Mouse (Mus musculus) midbrain, embryonic 11.5 days (tissue): Measurements from ENCODE around the gene Als2. TPM values are rescaled to one million over a fixed set of nuclear protein-coding genes. Genes with fewer than 3 reads are reported as not detected.

Source experiments
- ATAC-seq: fragments of 200-750 bp; cut with Nextera tagmentation; 2 replicates; pipeline ENCODE4 v1.8.0; 2017; ENCODE audit warnings: moderate TSS enrichment, moderate library complexity; ENCODE audit not compliant: low FRiP score
- DNase-seq: peaks from one replicate; pipeline ENCODE4 v3.0.0; 2015; ENCODE audit warnings: low spot score; ENCODE audit errors: missing footprints
- H3K27ac ChIP-seq: fragments of 300-500 bp; sonication (generic); 2 replicates; pipeline ENCODE4 v1.5.1; 2014; ENCODE audit warnings: low read depth, low read length
- H3K27me3 ChIP-seq: fragments of 300-500 bp; sonication (generic); 2 replicates; pipeline ENCODE4 v1.6.1; 2014; ENCODE audit warnings: mild to moderate bottlenecking, low read length, moderate library complexity, mixed read lengths; ENCODE audit not compliant: control insufficient read depth, insufficient read depth
- H3K36me3 ChIP-seq: fragments of 300-500 bp; sonication (generic); 2 replicates; pipeline ENCODE4 v1.6.1; 2014; ENCODE audit warnings: mild to moderate bottlenecking, low read length, moderate library complexity, mixed read lengths; ENCODE audit not compliant: control insufficient read depth, insufficient read depth
- H3K4me1 ChIP-seq: fragments of 300-500 bp; sonication (generic); 2 replicates; pipeline ENCODE4 v1.6.1; 2014; ENCODE audit warnings: low read length; ENCODE audit not compliant: control insufficient read depth, insufficient read depth
- H3K4me2 ChIP-seq: fragments of 300-500 bp; sonication (generic); 2 replicates; pipeline ENCODE4 v1.6.1; 2014; ENCODE audit warnings: mild to moderate bottlenecking, moderate library complexity
- H3K4me3 ChIP-seq: fragments of 300-500 bp; sonication (generic); 2 replicates; pipeline ENCODE4 v1.5.1; 2014; ENCODE audit warnings: low read depth, low read length
- H3K9ac ChIP-seq: fragments of 300-500 bp; sonication (generic); 2 replicates; pipeline ENCODE4 v1.6.1; 2014; ENCODE audit warnings: low read length
- H3K9me3 ChIP-seq: fragments of 300-500 bp; sonication (generic); 2 replicates; pipeline ENCODE4 v1.6.1; 2016; ENCODE audit warnings: low read length; ENCODE audit not compliant: control insufficient read depth
- WGBS: fragments of 180-500 bp; shearing (Covaris S2); extraction: QIAGEN DNeasy Blood & Tissue Kit; methylation state at CpG from one replicate; pipeline ENCODE4 v1.1.7; 2014; 5-methylcytosine and 5-hydroxymethylcytosine counted together
- polyA plus RNA-seq: library from polyadenylated mRNA; unstranded; fragments of >200 nt; fragmentation: Nextera tagmentation; extraction: Ambion mirVana; gene quantifications from 2 replicates; pipeline ENCODE4 v1.2.1, GENCODE M21; 2014

Als2 gene
- polyA plus RNA-seq, result 16.2 and 17.1 TPM in 2 replicates

DNA sequence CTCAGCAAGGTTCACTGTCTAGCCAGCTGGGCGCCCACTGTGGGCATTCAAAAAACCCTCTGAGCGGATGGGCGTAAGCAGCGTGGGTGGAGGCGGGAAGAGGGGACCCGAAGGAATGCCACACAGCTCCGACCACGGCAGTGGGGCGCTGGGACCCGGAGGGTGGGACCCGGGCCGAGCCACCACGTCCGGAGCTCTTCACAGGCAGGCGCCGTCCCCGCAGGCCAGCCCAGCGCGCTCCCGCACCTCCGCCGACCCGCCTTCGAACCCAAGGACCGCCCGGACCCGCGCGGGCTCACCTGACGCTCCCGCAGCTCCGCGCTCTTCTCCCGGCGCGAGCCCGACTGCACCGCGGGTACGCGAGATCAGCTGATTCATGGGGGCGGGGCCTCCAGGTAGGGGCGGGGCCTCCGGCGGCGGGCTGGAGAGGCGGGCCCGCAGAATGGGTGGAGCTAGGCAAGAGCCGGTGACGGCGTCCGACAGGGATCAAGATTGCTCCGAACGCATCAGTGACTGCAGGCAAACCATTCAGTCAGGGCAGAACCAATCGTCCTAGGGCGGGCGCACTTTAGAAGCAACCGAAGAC lies at the start of gene Als2:
Als2 (minus strand) TSS at position 376 of the 586 bp plus-strand sequence.
- H3K4me2 ChIP-seq, result peak within 1 kb of the TSS; percentile 87
- H3K4me1 ChIP-seq, result peaks cover 4% of the 10 kb centered on the region; the same call in 1 of the 2 replicates
- H3K9me3 ChIP-seq, result no peaks in the 10 kb centered on the region
- DNase-seq, result peak; percentile 100
- peak within 1 kb of the TSS; percentile 80 for H3K9ac ChIP-seq
- H3K27ac ChIP-seq, result no peak within 1 kb of the TSS
- WGBS, result 1% methylated on average over 49 of the region's 58 CpGs
- ATAC-seq, result peak; percentile 99
- H3K27me3 ChIP-seq, result no peaks in the 10 kb centered on the region
- H3K36me3 ChIP-seq, result no peaks in the 10 kb centered on the region
- peak within 1 kb of the TSS; percentile 81 for H3K4me3 ChIP-seq

DNA sequence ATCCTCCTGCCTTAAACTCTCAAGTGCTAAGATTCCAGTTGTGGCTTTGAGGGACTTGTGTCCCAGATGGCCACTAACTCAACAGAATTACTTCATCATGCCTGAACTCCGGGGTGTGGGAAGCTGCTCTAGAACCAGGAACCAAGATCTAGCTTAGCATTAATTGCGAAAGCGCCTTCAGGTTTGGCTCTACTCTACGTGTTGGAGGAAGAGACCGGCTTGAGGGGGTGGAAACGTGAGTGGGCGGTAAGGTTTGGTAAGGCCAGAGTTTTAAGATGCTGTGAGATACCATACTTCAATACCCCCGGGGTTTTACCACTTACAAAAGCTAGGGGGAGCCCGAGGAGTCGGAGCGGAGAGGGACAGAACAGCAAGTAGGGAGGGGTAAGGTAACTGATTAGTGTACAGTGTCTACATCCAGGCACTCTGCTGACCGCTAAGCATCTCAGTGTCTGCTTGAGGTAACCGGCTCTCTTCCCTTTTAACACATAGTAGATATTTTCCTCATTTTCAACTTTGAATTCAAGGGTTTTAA lies 49.4 kb upstream of the Als2 start:
- Histone ChIP-seq H3K4me3 (no peak overlapping the region), H3K9ac (no peak overlapping the region), H3K4me1 (no peaks in the 10 kb centered on the region), H3K36me3 (no peaks in the 10 kb centered on the region), H3K4me2 (no peak overlapping the region), H3K27me3 (no peaks in the 10 kb centered on the region), H3K9me3 (no peaks in the 10 kb centered on the region), H3K27ac (no peak overlapping the region)
- DNase-seq, result no peak
- WGBS, result 77% methylated on average over 13 of the region's 13 CpGs
- no peak for ATAC-seq

DNA sequence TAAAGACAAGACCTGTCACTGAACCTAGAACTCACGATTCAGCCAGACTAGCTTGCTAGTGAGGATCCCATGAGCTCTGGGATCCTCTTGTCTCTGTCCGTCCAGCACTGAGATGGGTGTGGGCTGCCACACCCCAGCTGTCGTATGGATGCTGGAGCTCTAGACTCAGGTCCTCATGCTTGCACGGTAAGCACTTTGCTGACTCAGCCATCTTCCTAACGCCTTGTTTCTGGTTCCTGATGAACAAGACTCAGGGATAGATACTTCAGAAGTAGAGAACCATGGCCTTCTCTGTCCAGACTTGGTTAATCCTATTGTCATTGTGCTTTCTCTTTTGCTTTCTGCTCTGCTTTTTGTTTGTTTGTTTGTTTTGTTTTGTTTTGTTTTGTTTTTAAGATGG lies 48.8 kb upstream of the Als2 start:
- Histone ChIP-seq H3K4me1 (no peaks in the 10 kb centered on the region), H3K4me2 (no peak overlapping the region), H3K9ac (no peak overlapping the region), H3K36me3 (no peaks in the 10 kb centered on the region), H3K4me3 (no peak overlapping the region), H3K9me3 (no peaks in the 10 kb centered on the region), H3K27me3 (no peaks in the 10 kb centered on the region), H3K27ac (no peak overlapping the region)
- WGBS, result 88% methylated on average over 5 of the region's 5 CpGs
- DNase-seq (no peak), ATAC-seq (no peak)

DNA sequence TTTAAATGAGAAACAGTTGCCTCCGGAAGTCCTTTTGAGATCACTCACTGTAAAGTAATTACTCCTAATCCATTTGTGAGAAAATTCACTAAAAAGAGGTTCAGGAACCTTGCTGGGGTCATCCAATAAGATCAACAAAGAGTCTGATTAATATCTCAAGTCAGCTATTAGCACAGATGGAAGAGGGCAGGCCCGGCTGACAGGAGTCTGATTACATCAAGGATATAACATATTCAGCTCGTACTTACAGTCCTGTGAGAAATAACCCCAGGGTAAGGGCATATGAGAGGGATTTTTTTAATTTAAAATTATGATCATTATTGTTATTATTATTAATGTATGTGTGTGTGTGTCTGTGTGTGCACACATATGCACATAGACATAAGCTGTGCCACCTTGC lies 35.2 kb upstream of the Als2 start:
- Histone ChIP-seq H3K4me2 (no peak overlapping the region), H3K9me3 (no peaks in the 10 kb centered on the region), H3K27me3 (no peaks in the 10 kb centered on the region), H3K36me3 (no peaks in the 10 kb centered on the region), H3K4me3 (no peak overlapping the region), H3K9ac (no peak overlapping the region), H3K4me1 (peaks cover 6% of the 10 kb centered on the region), H3K27ac (no peak overlapping the region)
- no peak for DNase-seq
- no peak for ATAC-seq
- 63% methylated on average over 3 of the region's 3 CpGs for WGBS

DNA sequence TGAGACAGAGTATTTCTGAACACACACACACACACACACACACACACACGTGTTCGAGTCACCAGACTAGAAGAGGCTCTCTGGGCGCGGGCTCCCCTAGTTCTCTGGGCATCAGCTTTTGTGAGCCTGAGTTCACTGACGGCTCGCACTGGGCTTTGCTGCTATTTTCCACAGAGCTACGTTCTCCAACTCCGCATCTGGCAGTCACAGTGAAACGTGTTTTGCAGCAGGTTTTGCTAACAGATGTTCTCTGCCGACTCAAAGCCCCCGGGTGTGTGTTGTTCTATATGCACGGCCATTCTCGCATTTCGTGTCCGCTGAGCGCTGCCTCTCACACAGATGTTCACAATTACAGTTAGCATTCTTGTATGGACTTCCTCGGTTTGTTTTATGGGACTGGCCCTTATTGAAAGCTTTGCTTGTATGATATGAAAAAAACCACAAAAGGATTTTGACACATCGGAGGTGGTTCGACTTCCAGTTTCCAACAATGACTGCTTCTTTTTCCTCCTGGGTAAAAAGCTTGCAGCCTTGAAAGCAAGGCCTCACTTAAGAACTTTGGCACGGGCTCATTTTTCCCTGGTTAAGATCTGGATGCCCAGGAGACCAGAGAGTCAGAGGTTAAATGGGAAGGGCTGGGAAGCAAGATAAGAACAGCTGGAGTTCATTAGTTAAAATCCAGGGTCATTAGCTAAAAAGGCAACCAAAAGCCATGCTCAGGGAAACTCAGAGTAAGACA lies 33.1 kb upstream of the Als2 start:
- peaks cover 6% of the 10 kb centered on the region for H3K4me1 ChIP-seq
- H3K4me3 ChIP-seq, result no peak overlapping the region
- H3K27ac ChIP-seq, result no peak overlapping the region
- WGBS, result 65% methylated on average over 20 of the region's 20 CpGs
- H3K36me3 ChIP-seq, result no peaks in the 10 kb centered on the region
- no peaks in the 10 kb centered on the region for H3K9me3 ChIP-seq
- H3K9ac ChIP-seq, result no peak overlapping the region
- DNase-seq (no peak), ATAC-seq (no peak)
- H3K27me3 ChIP-seq, result no peaks in the 10 kb centered on the region
- no peak overlapping the region for H3K4me2 ChIP-seq

DNA sequence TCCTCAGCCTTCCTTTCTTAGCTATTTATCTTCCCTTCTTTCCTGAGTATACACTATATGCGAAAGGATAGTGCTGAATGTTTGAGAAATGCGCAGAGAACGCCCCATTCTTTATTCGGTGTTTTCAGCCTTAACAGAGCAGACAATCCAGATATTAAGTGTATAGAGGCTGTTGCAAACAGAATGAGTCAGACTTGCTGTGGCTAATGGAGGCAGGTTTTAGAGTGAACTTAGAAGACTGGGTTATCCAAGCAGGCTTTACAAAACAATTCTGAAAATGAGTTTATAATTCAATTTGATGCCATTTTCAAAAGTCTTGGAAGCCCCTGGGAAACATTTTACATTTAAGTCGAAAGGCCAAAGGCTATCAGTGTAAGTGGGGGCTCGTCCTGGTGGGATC lies 32.4 kb upstream of the Als2 start:
- no peak overlapping the region for H3K9ac ChIP-seq
- no peak for ATAC-seq
- no peaks in the 10 kb centered on the region for H3K9me3 ChIP-seq
- no peak overlapping the region for H3K4me2 ChIP-seq
- H3K4me3 ChIP-seq, result no peak overlapping the region
- DNase-seq, result no peak
- H3K4me1 ChIP-seq, result peaks cover 6% of the 10 kb centered on the region
- no peaks in the 10 kb centered on the region for H3K36me3 ChIP-seq
- no peaks in the 10 kb centered on the region for H3K27me3 ChIP-seq
- 81% methylated on average over 6 of the region's 6 CpGs for WGBS
- no peak overlapping the region for H3K27ac ChIP-seq

DNA sequence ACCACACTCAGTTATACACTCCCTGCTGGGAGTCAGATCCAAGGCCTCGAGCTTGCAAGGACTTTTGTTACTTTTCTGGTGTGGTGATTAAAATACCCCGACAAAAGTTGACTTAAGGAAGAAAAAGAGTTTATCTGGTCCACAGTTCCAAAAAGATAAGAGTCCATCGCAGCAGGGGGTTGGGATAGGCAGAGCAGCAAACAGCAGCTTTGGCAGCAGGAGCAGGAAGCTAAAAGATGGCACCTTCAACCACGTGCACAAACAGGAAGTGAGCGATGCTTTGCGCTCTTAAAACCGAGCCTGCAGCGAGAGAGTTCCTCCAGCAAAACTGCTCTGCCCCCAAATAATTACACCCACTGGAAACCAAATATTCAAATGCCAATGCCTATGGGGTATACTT lies 31.9 kb upstream of the Als2 start:
- no peaks in the 10 kb centered on the region for H3K27me3 ChIP-seq
- no peaks in the 10 kb centered on the region for H3K9me3 ChIP-seq
- H3K4me2 ChIP-seq, result no peak overlapping the region
- no peak overlapping the region for H3K4me3 ChIP-seq
- 64% methylated on average over 8 of the region's 8 CpGs for WGBS
- DNase-seq (no peak), ATAC-seq (no peak)
- no peaks in the 10 kb centered on the region for H3K36me3 ChIP-seq
- H3K27ac ChIP-seq, result no peak overlapping the region
- H3K9ac ChIP-seq, result no peak overlapping the region
- peaks cover 6% of the 10 kb centered on the region for H3K4me1 ChIP-seq

DNA sequence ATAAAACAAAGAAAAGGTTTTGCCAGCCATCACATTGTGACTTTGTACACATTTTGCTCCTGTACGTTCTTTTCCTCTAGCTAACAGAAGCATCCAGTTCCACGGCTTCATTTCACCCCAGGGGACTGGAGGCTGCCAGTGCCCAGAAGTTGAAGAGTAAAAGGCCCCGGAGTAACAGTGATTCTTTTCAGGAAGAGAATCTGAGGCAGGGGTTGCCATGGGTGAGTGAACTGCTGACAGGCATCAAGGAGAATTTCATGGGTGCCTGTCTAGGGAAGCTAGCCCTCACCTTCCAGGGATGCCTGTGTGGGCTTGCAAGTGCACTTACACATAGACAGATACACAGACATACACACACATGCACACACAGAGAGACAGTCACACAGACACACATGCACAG lies 20.7 kb upstream of the Als2 start:
- no peaks in the 10 kb centered on the region for H3K9me3 ChIP-seq
- ATAC-seq (no peak), DNase-seq (no peak)
- H3K4me3 ChIP-seq, result no peak overlapping the region
- peaks cover 9% of the 10 kb centered on the region for H3K4me1 ChIP-seq
- H3K4me2 ChIP-seq, result no peak overlapping the region
- H3K27ac ChIP-seq, result no peak overlapping the region
- H3K9ac ChIP-seq, result no peak overlapping the region
- H3K36me3 ChIP-seq, result no peaks in the 10 kb centered on the region
- WGBS, result 18% methylated on average over 3 of the region's 3 CpGs
- H3K27me3 ChIP-seq, result no peaks in the 10 kb centered on the region

DNA sequence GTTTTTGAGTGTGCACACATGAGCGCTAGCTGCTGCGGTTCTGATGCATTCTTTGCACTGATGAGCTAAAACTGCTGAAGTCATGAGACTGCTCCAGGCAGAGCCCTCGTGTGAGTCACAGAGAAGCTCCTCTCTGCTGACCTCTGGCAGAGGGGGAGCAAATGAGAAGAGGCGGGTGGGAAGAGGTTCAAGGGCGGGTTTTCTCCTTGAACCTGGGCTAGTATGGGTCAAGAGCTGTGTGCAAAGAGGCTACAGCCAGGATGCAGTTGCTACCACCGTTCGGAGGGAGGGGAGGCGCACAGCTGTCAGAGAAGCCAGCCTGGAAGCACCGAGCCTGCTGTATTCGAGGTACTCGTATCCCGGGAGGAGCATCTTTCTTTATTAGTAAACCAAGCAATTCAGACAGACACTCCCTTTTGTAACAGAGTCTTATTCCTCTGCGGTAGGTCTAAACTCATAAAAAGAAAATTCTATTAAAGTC lies 19.8 kb upstream of the Als2 start, which contains the start of gene Cdk15:
Cdk15 (plus strand) TSS at position 156 of the 481 bp plus-strand sequence.
- no peak for ATAC-seq
- no peak within 1 kb of the TSS for H3K4me3 ChIP-seq
- DNase-seq, result peak; percentile 88
- H3K9me3 ChIP-seq, result no peaks in the 10 kb centered on the region
- no peaks in the 10 kb centered on the region for H3K36me3 ChIP-seq
- H3K4me2 ChIP-seq, result no peak within 1 kb of the TSS
- peaks cover 9% of the 10 kb centered on the region for H3K4me1 ChIP-seq
- no peak within 1 kb of the TSS for H3K27ac ChIP-seq
- no peaks in the 10 kb centered on the region for H3K27me3 ChIP-seq
- 0 out of 2 replicates have a peak within 1 kb of the TSS, but pooled peaks have one; percentile 20 for H3K9ac ChIP-seq
- WGBS, result 19% methylated on average over 13 of the region's 13 CpGs
